Mouse (Mus musculus) embryonic stem cell, embryonic (primary cell): Measurements from ENCODE around the gene Med9.

Experiments
- CTCF ChIA-PET, 4 experiments: fragments of 300-600 bp in 2 of 4; fragments of 350-600 bp in 2 of 4; sonication (Branson Sonifier 250); formaldehyde crosslinking; loops; one replicate each; lab custom pipeline; 2022; ENCODE audit warnings: inconsistent platforms in 2 of 4; lab: Charles Lee
- POLR2A ChIA-PET, 4 experiments: fragments of 300-600 bp in 2 of 4; fragments of 350-600 bp in 2 of 4; sonication (Branson Sonifier 250); formaldehyde crosslinking; loops; one replicate each; lab custom pipeline; 2022; ENCODE audit warnings: antibody characterized with exemption in 4 of 4, inconsistent platforms in 1 of 4; lab: Charles Lee

Gene Med9

DNA sequence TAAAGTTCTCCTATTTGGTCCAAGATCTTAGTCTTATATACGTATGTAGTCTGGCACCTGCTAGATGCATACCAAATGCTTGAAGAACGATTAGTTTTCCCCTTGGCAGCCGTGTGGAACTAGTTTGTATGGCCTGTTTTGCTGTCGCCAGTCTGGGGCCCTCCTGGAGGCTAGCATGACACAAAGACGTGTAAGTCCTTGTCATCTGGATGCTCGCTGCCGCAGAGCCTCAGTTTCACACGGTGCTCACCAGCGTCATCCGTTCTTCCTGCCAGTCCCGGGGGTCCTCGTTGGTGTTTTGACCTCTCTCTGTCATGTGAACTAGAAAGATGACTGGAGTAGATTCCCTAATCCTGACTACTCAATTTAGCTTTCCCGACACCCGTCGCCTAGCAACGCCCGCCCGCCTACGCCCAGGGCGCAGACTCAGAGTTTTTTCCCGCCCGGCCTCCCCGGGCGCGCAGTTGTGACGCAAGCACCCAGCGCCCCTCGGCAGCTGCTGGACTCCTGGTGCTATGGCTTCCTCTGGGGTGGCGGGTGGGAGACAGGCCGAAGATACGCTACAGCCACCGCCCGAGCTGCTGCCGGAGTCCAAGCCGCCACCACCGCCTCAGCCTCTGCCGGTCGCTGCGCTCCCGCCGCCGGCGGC, at the start of gene Med9:
TSS of gene Med9 (plus strand) at position 455 of the 649 bp plus-strand sequence.
- ChIA-PET POLR2A (interaction anchor here in 2 of 4 experiments (0.7 to 1.6 kb wide), 9 partner anchors 9 to 62 kb away, joined by 3 to 14 read pairs (median 4); partner anchors contain the start of gene Rasd1 (in 1 of the 2)), CTCF (interaction anchor here in 1 of 4 experiments (1.1 kb wide), 1 partner anchor 17 kb away, joined by 4 read pairs; the partner anchor contains the start of gene Rasd1)

DNA sequence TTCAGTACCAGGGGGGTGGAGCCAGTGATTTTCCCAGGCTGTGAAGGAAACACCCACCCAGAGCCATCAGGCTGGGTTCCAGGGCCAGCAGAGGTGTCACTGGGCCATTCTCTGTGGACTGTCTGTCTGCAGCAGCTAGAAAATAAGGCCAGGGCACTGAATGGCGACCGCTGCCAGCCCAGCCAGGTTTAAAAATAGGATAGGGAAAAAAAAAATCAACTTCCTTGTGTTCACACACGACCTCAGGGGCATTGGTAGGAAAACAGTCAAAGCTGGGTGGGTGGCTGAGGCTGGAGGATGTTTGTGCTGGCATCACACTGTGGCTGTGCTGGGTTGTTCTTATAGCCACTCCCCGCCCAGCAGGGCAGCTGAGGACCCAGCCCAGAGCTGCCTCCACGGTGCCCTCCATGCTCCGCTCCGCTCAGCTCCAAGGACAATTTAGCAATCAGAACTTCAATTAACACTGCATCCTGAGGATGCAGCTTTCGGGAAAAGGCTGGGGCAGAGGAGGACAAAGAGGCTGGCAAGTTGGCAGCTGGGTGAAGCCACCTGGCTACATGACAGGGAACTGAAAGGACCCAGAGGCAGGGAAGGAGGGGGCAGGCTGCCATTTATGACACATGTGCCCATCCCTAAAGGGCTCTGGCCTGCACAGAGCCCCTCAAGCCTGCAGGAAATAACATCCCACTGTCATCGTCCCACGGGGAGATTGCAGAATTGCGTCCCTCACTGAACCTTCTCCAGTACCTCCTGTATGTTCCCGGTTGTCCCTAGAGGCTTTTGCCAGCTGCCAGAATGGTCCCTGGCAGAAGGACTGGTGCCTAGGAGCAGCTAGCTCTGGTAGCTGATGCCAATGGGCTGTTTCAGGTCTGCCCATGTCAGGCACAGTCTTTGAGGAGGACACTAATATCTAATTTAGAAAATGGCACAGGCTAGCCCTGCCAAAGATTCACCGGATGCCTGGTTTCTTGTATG, 48.0 kb upstream of the Med9 start:
- ChIA-PET POLR2A (interaction anchor here in 2 of 4 experiments (0.6 to 1.9 kb wide), 9 partner anchors 13 to 215 kb away, joined by 3 to 7 read pairs (median 3); partner anchors contain the start of gene Rasd1 (in 1 of the 2)), CTCF (interaction anchor here in 2 of 4 experiments (0.5 to 1.4 kb wide), 5 partner anchors 21 to 375 kb away, joined by 3 to 5 read pairs (median 3); no protein-coding TSS in a partner anchor)

DNA sequence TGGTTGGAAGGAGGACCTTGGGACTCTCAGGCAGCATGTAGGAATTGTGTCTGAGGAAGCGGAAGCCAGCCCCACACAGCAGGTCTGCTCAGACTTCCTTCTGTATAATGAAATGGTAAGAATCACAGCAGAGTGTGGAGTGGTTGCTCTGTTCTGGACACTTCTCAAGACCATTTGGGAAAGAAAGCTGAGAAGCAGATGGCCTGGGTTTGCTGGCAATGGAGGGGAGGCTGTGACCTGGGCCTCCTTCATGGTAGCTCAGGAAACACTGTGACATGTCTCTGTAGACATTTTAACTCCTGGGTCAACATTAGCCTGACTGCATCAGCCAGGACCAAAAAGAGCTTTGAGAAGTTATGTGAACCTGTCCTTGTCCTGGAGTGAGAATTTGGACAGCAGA, 47.0 kb upstream of the Med9 start:
- ChIA-PET CTCF (interaction anchor here in 3 of 4 experiments (0.6 to 1.4 kb wide), 3 partner anchors 10 to 1798 kb away, joined by 3 read pairs; no protein-coding TSS in a partner anchor), POLR2A (interaction anchor here (0.7 to 2.9 kb wide), 14 partner anchors 8 to 645 kb away, joined by 3 to 27 read pairs (median 6); partner anchors contain the start of gene Rasd1 (in 1 of the 4))

DNA sequence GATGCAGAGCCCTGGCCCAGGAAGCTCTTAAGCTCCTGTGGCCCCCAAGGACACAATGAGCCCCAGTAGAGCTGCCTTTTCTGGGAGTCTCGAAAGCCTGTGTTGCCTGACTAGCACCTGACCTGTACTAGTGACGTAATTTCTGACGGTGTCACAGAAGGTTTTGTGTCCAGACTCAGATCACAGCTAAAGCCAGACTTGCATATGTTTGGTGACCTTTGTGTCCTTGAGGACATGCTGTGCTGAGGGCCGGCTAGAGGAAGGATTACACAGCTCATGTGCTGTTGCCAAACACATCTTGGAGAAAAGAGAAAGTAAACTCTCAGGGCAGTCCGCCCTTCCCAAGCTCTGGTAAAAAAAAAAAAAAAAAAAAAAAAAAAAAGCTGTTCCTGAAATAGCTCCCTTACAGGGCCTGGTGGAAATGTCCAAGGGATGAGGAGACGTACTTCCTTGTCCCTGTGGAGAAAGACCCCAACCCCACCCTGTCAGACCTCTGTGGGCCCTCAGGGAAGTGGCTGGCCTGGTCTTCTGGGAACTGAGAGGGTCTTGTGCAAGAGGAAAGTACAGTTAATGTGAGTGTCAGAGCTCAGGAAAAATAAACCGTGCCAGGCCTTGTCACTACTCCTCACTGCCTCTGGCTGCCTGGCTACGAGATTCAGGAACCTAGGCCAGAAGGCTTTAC, 45.8 kb upstream of the Med9 start:
- POLR2A ChIA-PET: interaction anchor here (0.6 to 2.9 kb wide), 24 partner anchors 9 to 1498 kb away, joined by 3 to 27 read pairs (median 5); partner anchors contain the start of genes Drc3 (in 1 of the 4), Rasd1 (in 1 of the 4) and Tom1l2 (in 1 of the 4)
- CTCF ChIA-PET: interaction anchor here (0.6 to 1.0 kb wide), 7 partner anchors 13 to 1313 kb away, joined by 3 to 8 read pairs (median 4); no protein-coding TSS in a partner anchor

DNA sequence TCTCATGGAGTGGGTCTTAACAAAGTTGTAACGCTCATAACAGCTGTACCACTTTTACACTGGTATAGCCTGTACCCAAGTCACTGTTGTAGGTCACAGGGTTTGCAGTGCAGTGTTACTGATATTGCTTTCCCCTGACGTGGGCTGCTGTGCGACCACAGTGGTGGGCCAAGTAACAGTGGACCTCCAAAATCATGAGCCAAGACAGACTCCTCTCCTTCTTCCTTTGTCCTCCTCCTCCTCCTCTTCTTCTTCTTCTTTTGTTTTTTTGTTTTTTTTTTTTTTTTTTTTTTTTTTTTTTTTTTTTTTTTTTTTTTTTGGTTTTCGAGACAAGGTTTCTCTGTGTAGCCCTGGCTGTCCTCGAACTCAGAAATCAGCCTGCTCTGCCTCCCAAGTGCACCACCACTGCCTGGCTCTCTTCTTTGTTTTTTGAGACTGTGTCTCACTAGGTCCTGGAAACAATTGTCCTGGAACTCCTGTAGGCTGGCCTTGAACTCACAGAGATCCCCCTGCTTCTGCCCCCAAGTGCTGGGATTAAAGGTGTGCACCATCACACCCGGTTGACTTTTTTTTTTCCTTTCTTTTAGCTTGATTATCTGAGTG, 41.4 kb upstream of the Med9 start:
- CTCF ChIA-PET: interaction anchor here in 1 of 4 experiments (0.6 to 0.7 kb wide), 2 partner anchors 22 to 192 kb away, joined by 3 to 6 read pairs; no protein-coding TSS in a partner anchor
- POLR2A ChIA-PET: interaction anchor here in 2 of 4 experiments (1.0 to 1.5 kb wide), 3 partner anchors 11 to 173 kb away, joined by 3 to 10 read pairs (median 3); no protein-coding TSS in a partner anchor

DNA sequence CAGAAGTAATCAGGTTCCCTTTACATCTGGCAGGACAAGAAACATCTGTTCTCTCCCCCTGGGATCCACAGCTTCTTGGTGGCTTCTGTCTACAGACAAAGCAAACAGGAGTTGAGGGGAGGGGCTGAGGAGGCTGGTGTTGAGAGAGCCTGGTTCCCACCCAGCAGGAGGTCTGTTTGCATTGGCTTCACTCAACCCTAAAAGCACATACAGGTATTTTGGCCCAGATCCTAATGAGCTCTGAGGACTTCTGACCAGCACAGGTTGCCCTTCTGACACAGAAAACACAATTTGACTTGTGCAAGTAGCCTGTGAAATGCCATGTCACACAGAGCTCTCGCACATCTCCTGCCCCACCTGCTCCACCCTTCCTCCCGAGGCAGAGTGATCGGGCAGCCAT, 39.6 kb upstream of the Med9 start:
- CTCF ChIA-PET: interaction anchor here in 1 of 4 experiments (1.0 kb wide), 1 partner anchor 14 kb away, joined by 3 read pairs; no protein-coding TSS in a partner anchor
- POLR2A ChIA-PET: interaction anchor here in 3 of 4 experiments (0.6 to 1.2 kb wide), 10 partner anchors 13 to 77 kb away, joined by 3 to 8 read pairs (median 3); partner anchors contain the start of gene Rasd1 (in 2 of the 3)

DNA sequence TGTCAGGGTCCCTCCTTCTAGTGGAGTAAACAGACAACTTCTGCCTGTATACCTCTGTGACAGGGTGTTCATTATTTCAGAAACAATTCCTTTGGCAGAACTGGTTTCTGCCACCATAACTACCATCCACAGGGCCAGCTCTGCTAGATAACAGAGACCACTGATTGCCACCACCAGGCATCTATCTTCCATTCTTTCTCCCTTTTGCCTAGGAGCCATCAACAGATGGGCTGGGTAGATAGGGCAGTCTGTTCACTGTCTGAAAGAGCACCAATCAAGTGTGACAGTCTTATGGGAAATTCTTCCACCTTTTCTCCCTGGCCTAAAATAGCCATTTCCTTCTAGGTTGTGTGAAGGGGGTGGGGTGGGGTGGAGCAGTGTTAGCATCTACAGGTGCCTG, 37.4 kb upstream of the Med9 start:
- ChIA-PET CTCF (no interaction called here), POLR2A (interaction anchor here in 2 of 4 experiments (1.3 to 1.7 kb wide), 2 partner anchors 11 kb away, joined by 3 to 5 read pairs; no protein-coding TSS in a partner anchor)

DNA sequence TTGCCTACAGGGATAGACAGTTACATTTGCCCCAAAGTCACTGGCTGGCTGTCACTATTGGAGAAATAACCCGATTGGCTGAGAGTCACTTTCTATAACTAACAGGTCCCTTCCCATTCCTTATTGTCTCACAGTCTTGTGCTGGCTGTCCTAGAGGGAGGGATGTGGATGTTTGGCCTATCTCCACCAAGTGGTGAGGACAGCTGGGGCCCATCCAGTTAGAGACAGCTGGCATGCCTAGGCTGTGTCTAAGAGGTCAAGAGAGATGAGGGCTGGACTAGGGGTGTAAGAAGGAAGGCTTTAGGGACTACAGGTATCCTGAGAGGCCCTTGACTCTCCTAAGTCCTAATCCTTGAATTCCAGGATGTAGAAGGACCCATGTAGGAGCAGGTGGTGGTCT, 36.5 kb upstream of the Med9 start:
- ChIA-PET POLR2A (interaction anchor here in 1 of 4 experiments (1.7 kb wide), 1 partner anchor 10 kb away, joined by 5 read pairs; no protein-coding TSS in a partner anchor), CTCF (no interaction called here)

DNA sequence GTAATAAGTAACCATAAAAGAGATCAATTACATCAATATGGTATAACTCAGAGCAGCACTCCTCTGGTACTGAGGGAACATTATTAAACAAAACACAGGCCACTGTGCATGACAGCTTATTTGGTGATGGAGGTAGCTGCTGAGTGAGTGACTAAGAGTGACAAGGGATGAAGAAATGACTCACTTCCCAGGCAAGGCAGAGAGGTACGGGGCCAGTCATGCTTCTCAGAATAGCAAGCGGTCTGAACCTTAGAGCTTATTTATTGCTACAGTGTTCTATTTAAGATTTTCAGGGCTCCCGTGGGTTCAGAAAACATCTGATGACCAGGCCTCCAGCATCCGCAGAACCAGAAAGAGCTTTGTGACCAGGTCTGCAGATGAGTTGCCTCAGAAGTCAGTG, 34.3 kb upstream of the Med9 start:
- ChIA-PET CTCF (no interaction called here), POLR2A (interaction anchor here in 2 of 4 experiments (0.7 to 1.1 kb wide), 2 partner anchors 14 to 31 kb away, joined by 3 read pairs; no protein-coding TSS in a partner anchor)

DNA sequence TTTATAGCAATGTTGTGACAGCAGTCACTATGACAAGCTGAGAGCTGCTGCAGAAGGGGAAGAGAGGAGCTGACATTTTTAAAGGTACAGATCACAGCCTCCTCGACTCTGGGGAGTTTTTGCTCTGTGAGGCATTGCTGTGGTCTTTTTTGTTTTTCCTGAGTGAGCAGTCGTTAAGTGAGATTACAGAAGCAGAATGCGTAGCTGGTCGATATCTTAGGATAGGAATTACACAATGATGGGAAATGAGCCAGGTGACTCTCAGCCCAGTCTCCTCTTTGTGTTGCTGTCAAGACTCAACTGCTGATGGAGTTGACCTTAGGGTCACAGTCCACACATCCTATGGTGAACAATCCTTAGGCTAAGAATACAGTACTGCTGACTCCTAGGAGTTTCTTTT, 30.0 kb upstream of the Med9 start:
- CTCF ChIA-PET: interaction anchor here in 1 of 4 experiments (1.4 kb wide), 1 partner anchor 139 kb away, joined by 3 read pairs; no protein-coding TSS in a partner anchor
- POLR2A ChIA-PET: interaction anchor here in 2 of 4 experiments (0.5 to 1.3 kb wide), 4 partner anchors 17 to 66 kb away, joined by 3 to 5 read pairs (median 4); no protein-coding TSS in a partner anchor

DNA sequence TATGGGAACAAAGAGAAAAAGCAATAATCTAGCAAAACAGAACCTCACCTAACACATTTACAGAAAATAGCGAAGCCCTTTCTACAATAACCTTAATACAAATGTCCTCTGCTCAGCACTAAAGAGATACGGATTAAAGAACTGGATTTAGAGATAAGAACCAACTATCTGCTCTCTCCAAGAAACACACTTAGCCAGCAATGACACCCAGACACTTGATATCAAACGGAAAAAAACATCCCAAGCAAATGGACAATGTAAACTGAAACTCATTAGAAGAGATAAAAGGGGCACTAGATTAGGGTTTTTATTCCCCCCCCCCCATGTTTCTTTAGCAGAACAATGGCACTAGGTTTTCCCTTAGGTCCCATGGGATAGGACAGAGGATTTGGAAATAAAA, 28.6 kb upstream of the Med9 start:
- POLR2A ChIA-PET: interaction anchor here in 1 of 4 experiments (0.6 to 0.7 kb wide), 2 partner anchors 184 to 332 kb away, joined by 3 to 7 read pairs; no protein-coding TSS in a partner anchor
- CTCF ChIA-PET: no interaction called here

DNA sequence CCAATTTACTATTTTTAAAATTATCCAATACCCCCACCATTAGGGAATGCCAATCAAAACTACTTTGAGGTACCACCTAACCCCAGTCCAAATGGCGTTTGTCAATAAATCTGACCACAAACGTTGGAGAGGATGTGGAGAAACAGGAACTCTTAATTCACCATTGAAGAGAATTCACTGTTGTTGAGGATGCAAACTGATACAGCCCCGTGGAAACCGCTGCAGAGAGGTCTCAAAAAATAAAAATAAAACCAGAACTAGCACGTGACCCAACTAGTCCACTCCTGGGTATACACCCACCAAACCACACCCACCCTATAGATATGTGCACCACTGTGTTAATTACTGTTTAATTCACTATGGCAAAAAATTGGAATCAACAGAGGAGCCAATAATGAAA, 27.7 kb upstream of the Med9 start:
- ChIA-PET CTCF (no interaction called here), POLR2A (interaction anchor here in 2 of 4 experiments (1.7 to 3.0 kb wide), 2 partner anchors 12 to 40 kb away, joined by 7 to 18 read pairs; no protein-coding TSS in a partner anchor)

DNA sequence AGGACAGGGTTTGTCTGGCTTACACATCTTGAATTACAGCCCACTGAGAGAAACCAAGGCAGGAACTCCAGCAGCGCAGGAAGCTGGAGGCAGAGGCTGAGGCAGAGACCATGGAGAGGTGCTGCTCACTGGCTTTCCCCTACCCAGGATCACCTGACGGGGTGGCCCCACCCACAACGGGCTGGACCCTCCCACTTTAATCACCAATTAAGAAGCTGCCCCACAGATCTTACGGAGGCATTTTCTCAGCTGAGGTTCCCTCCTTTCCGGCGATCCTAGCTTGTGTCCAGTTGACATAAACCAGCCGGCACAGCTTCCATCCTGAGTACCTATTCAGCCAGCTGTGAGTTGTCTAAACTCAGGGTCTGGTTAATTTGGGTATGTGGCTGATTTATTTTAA, 26.7 kb upstream of the Med9 start:
- CTCF ChIA-PET: interaction anchor here in 2 of 4 experiments (0.6 to 1.2 kb wide), 6 partner anchors 12 to 156 kb away, joined by 3 to 5 read pairs (median 3); partner anchors contain the start of gene Rasd1 (in 1 of the 2)
- POLR2A ChIA-PET: interaction anchor here (0.6 to 3.0 kb wide), 50 partner anchors 10 to 615 kb away, joined by 3 to 27 read pairs (median 5); partner anchors contain the start of genes Rasd1 (in 3 of the 4), Cops3 (in 1 of the 4), Drc3 (in 1 of the 4) and Gid4 (in 1 of the 4)

DNA sequence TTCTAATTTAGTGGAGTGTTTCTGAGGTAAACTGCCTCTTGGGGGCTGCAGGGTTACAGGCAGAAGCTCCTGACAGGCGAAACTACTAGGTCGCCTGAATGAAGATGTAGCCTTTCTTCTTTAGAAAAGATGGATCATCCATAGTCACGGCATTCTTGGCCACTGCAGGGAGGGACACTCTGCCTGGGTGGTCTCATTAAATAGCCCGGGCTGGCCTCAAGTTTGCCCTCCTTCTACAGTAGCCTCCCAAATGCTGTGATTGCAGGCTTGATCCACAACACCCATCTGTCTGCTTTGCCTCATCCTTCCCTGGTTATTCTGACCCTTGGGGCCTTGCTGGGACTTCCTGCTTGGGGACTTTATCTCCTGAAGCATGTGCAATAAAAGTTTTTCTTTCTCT, 18.0 kb upstream of the Med9 start:
- POLR2A ChIA-PET: no interaction called here
- CTCF ChIA-PET: no interaction called here

DNA sequence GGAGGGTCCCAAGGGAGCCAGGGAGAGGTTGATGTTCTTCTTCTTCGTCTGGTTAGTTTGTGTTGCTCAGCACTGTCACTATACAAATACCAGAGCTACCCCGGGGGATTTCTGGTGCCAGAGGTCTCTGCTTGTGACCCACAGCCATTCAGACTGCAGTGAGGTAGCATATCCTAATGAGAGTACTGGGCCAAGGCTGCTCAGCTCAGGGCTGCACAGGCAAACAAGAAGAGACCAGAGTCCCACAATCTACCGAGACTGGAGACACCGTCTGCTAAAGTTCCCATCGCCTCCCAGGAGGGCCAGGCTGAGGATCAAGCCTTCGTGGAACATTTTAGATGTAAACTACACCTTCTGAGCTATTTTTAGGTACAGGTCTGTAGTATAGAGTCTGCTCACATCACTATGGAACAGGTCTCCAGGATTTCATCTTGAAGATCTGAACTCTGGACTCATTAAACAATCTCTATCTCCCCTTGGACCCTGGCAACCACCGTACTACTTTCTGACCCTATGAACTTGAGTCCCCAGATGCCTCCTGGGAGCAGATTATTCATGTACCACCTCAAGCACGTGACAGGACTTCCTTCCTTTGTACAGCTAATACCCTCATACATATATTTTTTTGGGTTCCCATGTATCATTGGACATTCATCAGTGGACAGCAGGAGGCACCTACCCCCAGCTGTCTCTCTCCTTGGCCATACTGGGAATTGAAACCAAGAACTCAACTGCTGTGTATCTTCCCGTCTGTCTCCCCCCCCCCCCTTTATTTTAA, 15.3 kb upstream of the Med9 start:
- POLR2A ChIA-PET: interaction anchor here in 3 of 4 experiments (0.6 to 2.6 kb wide), 13 partner anchors 11 to 1930 kb away, joined by 3 to 8 read pairs (median 4); partner anchors contain the start of genes Cops3 (in 1 of the 3), Nt5m (in 1 of the 3) and Rasd1 (in 1 of the 3)

More for the DNA sequence above, 15.3 kb upstream of the Med9 start:
- CTCF ChIA-PET: interaction anchor here in 2 of 4 experiments (0.7 to 1.6 kb wide), 2 partner anchors 11 to 302 kb away, joined by 5 to 7 read pairs; no protein-coding TSS in a partner anchor
